Mouse (Mus musculus): ENCODE data around the gene Dpp9. TPM values are rescaled to one million over a fixed set of nuclear protein-coding genes. Genes with fewer than 3 reads are reported as not detected.
"Not testable (repeated sequence)": the region's sequence is repeated elsewhere in the genome, so short reads cannot be mapped to it uniquely, and the experiment has no call there.

The Dpp9 gene
- 19.6 and 22.9 TPM in 2 replicates for polyA plus RNA-seq (2015; fragmentation: Nextera tagmentation; extraction: Ambion mirVana)

DNA sequence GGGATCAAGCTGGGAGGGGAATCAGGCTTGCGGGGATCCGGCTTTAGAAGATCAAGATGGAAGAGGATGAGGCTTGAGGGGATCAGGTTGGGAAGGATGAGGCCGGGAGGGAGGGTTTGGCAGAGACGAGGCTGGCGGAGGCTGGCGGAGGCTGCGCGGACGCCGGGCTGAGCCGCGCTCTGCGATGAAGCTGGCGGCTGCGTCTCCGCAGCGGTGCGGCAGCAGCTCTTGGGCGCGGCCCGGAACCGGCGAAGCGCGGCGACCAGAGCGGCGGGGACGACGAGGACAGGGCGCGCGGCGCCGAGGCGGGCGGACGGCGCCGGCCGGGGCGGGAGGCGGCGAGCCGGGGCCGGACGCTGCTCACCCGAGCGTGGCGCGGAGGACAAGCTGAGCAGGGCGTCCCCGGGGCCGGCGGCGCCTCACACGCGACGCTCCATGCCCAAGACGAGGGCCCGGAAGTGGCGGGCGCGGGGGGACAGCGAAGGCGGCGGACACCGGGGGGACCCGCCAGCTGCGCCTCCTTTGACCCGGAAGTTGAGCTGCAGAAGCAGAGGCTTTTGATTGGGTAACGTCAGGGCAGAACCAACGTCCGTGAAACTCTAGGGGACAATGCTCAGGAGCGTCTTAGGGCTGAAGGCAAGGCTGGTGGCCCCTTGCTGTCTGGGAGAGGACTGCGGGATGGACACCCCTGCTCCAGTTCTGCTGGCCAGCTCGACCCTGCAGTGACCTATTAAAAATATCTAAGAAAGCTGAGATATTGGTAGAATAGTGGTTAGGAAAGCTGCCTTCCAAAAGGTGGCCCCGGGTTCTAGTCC is at the start of gene Dpp9:
Gene Dpp9 (minus strand): TSS at position 529 of the 815 bp plus-strand sequence.
- ATAC-seq (ENCODE audit: insufficient read depth), result peak; percentile 94
- WGBS (ENCODE audit: insufficient replicate concordance), result under 1% methylated on average over 78 of the region's 78 CpGs
- peak within 1 kb of the TSS; percentile 79 for H3K4me3 ChIP-seq (replicated peaks)

DNA sequence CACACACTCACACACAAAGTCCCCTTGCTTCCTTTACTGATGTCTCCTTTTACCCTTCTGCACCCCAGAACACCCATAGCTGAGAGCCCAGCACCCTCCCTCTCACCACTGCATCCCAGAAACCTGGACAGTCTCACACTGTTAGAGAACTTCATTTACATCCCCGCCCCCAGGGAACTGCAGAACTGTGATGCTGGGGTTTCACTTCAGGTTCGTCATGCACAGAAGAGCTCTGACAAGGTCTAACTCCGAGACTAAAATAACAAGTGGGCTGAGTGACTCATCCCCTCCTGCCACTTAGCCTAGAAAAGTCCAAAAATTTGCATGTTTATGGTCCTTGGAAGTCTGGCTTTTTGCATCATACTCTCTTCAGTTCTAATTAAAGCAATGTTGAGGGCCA is 47.6 kb upstream of the Dpp9 start:
- no peak overlapping the region for H3K4me3 ChIP-seq (replicated peaks)
- no peak overlapping the region for H3K9ac ChIP-seq
- H3K9me3 ChIP-seq (replicated peaks), result no peaks in the 10 kb centered on the region
- no peak for ATAC-seq (ENCODE audit: insufficient read depth)
- no peaks in the 10 kb centered on the region for H3K27me3 ChIP-seq
- H3K27ac ChIP-seq (replicated peaks), result peak overlapping the region; percentile 35; the same call in 1 of the 2 replicates
- WGBS (ENCODE audit: insufficient replicate concordance), result 56% methylated on average over 3 of the region's 3 CpGs
- H3K4me1 ChIP-seq (replicated peaks), result peaks cover 38% of the 10 kb centered on the region
- peaks cover 36% of the 10 kb centered on the region for H3K36me3 ChIP-seq (replicated peaks)
- H3K4me2 ChIP-seq, result no peak overlapping the region

More for the DNA sequence above, at the start of gene Dpp9:
- H3K9me3 ChIP-seq (replicated peaks), result no peaks in the 10 kb centered on the region
- peak within 1 kb of the TSS; percentile 84 for H3K9ac ChIP-seq
- H3K27me3 ChIP-seq, result no peaks in the 10 kb centered on the region
- peak within 1 kb of the TSS; percentile 84 for H3K4me2 ChIP-seq
- peak within 1 kb of the TSS; percentile 84 for H3K27ac ChIP-seq (replicated peaks)
- H3K36me3 ChIP-seq (replicated peaks), result 0 out of 2 replicates have a peak, but pooled peaks cover 3% of the 10 kb centered on the region
- H3K4me1 ChIP-seq (replicated peaks), result peaks cover 41% of the 10 kb centered on the region

GRCm38 (mm10) chr17:56265869-56266268 is 47.2 kb upstream of the Dpp9 start:
- Histone ChIP-seq H3K27ac (replicated peaks) (0 out of 2 replicates have a peak overlapping the region, but pooled peaks have one; percentile 35), H3K36me3 (replicated peaks) (peaks cover 36% of the 10 kb centered on the region), H3K9ac (no peak overlapping the region), H3K4me3 (replicated peaks) (no peak overlapping the region), H3K27me3 (no peaks in the 10 kb centered on the region), H3K4me2 (no peak overlapping the region), H3K9me3 (replicated peaks) (no peaks in the 10 kb centered on the region), H3K4me1 (replicated peaks) (peaks cover 41% of the 10 kb centered on the region)
- ATAC-seq (ENCODE audit: insufficient read depth), result no peak
- 70% methylated on average over 3 of the region's 3 CpGs for WGBS (ENCODE audit: insufficient replicate concordance)

- H3K9ac ChIP-seq, result no peak overlapping the region
- no peak overlapping the region for H3K4me2 ChIP-seq
- no peak overlapping the region for H3K4me3 ChIP-seq (replicated peaks)
- no peaks in the 10 kb centered on the region for H3K9me3 ChIP-seq (replicated peaks)
- 71% methylated on average over 4 of the region's 4 CpGs for WGBS (ENCODE audit: insufficient replicate concordance)
- H3K4me1 ChIP-seq (replicated peaks), result peaks cover 49% of the 10 kb centered on the region
- peaks cover 36% of the 10 kb centered on the region for H3K36me3 ChIP-seq (replicated peaks)
- H3K27me3 ChIP-seq, result no peaks in the 10 kb centered on the region
- ATAC-seq (ENCODE audit: insufficient read depth), result no peak
- 0 out of 2 replicates have a peak overlapping the region, but pooled peaks have one; percentile 45 for H3K27ac ChIP-seq (replicated peaks)
Measured at GRCm38 (mm10) chr17:56265011-56265410, 46.3 kb upstream of the Dpp9 start.

DNA sequence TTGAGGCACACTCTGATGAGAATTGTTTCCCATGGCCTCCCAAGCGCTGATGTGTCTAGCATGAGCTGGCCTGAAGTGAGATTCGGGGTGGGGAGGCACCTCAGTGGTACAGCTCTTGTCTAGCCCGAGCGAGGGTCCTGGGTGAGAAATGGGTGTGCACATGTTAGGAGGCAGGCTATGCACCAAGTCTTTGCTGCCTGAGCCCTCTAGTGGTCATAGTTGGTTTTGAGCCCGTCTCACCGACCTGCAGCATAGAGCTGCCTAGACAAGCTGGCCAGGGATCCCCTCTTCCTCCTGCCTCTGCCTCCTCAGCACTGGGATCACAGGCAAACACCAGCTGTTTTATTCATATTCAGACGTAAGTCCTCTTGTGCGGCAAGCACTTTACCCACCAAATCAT is 45.3 kb upstream of the Dpp9 start:
- peaks cover 43% of the 10 kb centered on the region for H3K36me3 ChIP-seq (replicated peaks)
- H3K27me3 ChIP-seq, result no peaks in the 10 kb centered on the region
- peak; percentile 37; the same call in 1 of the 2 replicates for ATAC-seq (ENCODE audit: insufficient read depth)
- peaks cover 49% of the 10 kb centered on the region for H3K4me1 ChIP-seq (replicated peaks)
- no peak overlapping the region for H3K4me3 ChIP-seq (replicated peaks)
- WGBS (ENCODE audit: insufficient replicate concordance), result 18% methylated on average over 8 of the region's 8 CpGs
- H3K9ac ChIP-seq, result no peak overlapping the region
- no peaks in the 10 kb centered on the region for H3K9me3 ChIP-seq (replicated peaks)
- H3K4me2 ChIP-seq, result no peak overlapping the region
- H3K27ac ChIP-seq (replicated peaks), result no peak overlapping the region

GRCm38 (mm10) chr17:56262645-56263094 is 44.0 kb upstream of the Dpp9 start:
- H3K4me1 ChIP-seq (replicated peaks), result peaks cover 59% of the 10 kb centered on the region
- H3K27me3 ChIP-seq, result no peaks in the 10 kb centered on the region
- no peak overlapping the region for H3K9ac ChIP-seq
- H3K4me3 ChIP-seq (replicated peaks), result no peak overlapping the region
- H3K4me2 ChIP-seq, result no peak overlapping the region
- H3K27ac ChIP-seq (replicated peaks), result no peak overlapping the region
- peaks cover 55% of the 10 kb centered on the region for H3K36me3 ChIP-seq (replicated peaks)
- ATAC-seq (ENCODE audit: insufficient read depth), result no peak
- 60% methylated on average over 3 of the region's 3 CpGs for WGBS (ENCODE audit: insufficient replicate concordance)
- H3K9me3 ChIP-seq (replicated peaks), result no peaks in the 10 kb centered on the region

DNA sequence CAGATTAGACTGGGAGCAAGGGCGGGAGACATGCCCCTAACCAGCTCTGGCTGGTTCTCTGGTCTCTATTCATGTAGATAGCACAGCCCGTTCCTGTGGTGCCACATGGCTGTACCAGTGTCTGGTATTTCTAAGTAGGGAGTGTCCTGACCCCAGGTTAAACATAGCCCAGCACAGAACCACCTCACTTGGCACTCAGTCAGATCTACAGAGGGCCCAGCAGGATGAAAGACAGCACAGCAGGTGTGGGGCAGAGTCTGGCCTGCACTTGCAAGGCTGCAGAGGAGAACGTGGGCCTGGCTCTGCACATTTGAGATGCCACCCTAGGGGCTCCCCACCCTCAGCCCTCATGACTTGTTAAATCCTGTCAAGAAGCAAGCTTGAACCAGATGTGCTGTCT is 42.5 kb upstream of the Dpp9 start:
- Histone ChIP-seq H3K4me1 (replicated peaks) (peaks cover 61% of the 10 kb centered on the region), H3K4me3 (replicated peaks) (no peak overlapping the region), H3K4me2 (no peak overlapping the region), H3K9ac (no peak overlapping the region), H3K9me3 (replicated peaks) (no peaks in the 10 kb centered on the region), H3K27me3 (no peaks in the 10 kb centered on the region), H3K27ac (replicated peaks) (no peak overlapping the region), H3K36me3 (replicated peaks) (peaks cover 56% of the 10 kb centered on the region)
- 59% methylated on average over 3 of the region's 3 CpGs for WGBS (ENCODE audit: insufficient replicate concordance)
- no peak for ATAC-seq (ENCODE audit: insufficient read depth)

GRCm38 (mm10) chr17:56259301-56260037 is 40.8 kb upstream of the Dpp9 start:
- no peak for ATAC-seq (ENCODE audit: insufficient read depth)
- no peak overlapping the region for H3K4me3 ChIP-seq (replicated peaks)
- H3K36me3 ChIP-seq (replicated peaks), result peaks cover 56% of the 10 kb centered on the region
- no peak overlapping the region for H3K27ac ChIP-seq (replicated peaks)
- H3K27me3 ChIP-seq, result no peaks in the 10 kb centered on the region
- WGBS (ENCODE audit: insufficient replicate concordance), result 72% methylated on average over 10 of the region's 10 CpGs
- H3K4me1 ChIP-seq (replicated peaks), result peaks cover 61% of the 10 kb centered on the region
- H3K9me3 ChIP-seq (replicated peaks), result no peaks in the 10 kb centered on the region
- H3K9ac ChIP-seq, result no peak overlapping the region
- peak overlapping the region; percentile 96 for H3K4me2 ChIP-seq

GRCm38 (mm10) chr17:56258812-56259211 is 40.1 kb upstream of the Dpp9 start:
- H3K9ac ChIP-seq, result not testable (repeated sequence)

GRCm38 (mm10) chr17:56258269-56258668 is 39.6 kb upstream of the Dpp9 start:
- 83% methylated on average over 19 of the region's 19 CpGs for WGBS (ENCODE audit: insufficient replicate concordance)
- Histone ChIP-seq H3K36me3 (replicated peaks) (peaks cover 56% of the 10 kb centered on the region), H3K4me2 (peak overlapping the region; percentile 96), H3K4me3 (replicated peaks) (peak overlapping the region; percentile 74), H3K4me1 (replicated peaks) (peaks cover 56% of the 10 kb centered on the region)
- H3K9ac ChIP-seq; H3K9me3 ChIP-seq (replicated peaks); H3K27me3 ChIP-seq; H3K27ac ChIP-seq (replicated peaks); ATAC-seq (ENCODE audit: insufficient read depth): not testable (repeated sequence)

More at GRCm38 (mm10) chr17:56258812-56259211, 40.1 kb upstream of the Dpp9 start:
- 0 out of 2 replicates have a peak overlapping the region, but pooled peaks have one; percentile 5 for H3K4me3 ChIP-seq (replicated peaks)
- 56% methylated on average over 2 of the region's 2 CpGs for WGBS (ENCODE audit: insufficient replicate concordance)
- peaks cover 57% of the 10 kb centered on the region for H3K4me1 ChIP-seq (replicated peaks)
- H3K36me3 ChIP-seq (replicated peaks), result peaks cover 56% of the 10 kb centered on the region
- H3K27me3 ChIP-seq; H3K27ac ChIP-seq (replicated peaks); ATAC-seq (ENCODE audit: insufficient read depth); H3K9me3 ChIP-seq (replicated peaks): not testable (repeated sequence)
- peak overlapping the region; percentile 96 for H3K4me2 ChIP-seq

Measured in liver, embryonic 15.5 days (tissue).